Mouse (Mus musculus) Muller cell, postnatal 12 days (primary cell): ENCODE measurements at regions not wholly inside any gene's neighbourhood (a gene's known extent, or its start where the extent isn't known, plus 50 kb on each side); places are given as distances from the start of the nearest gene placed in this dataset.
A peak's percentile ranks its signal among the peaks of the same experiment; 100 is the strongest.

Source experiments
- DNase-seq: peaks from one replicate; pipeline ENCODE4 v3.0.0-alpha.2; 2015; ENCODE audit errors: inconsistent ontology term

DNA sequence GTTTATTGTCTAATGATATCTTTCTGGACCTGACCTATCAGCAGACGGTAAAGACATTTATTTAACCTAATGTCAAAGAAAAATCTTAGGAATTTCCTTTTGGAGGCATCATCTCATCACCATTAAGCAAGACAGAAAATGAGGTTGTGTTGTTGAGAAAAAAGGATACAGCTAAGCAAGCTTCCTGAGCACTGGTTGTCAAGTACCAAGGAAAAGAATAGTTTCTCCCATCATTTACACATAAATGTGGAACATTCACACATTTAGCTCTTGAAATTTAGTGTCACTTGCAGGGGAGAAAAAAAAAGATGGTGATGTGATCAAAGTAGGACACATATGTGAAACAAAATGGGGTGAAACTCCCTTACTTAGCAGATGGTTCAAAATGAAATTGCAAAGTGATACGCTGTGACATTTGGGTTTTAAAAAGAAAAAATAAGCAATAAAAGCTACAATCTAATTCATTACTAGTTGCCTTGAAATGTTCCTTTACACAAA lies 157.7 kb upstream of the 1700009N14Rik start:
- DNase-seq, result no peak

DNA sequence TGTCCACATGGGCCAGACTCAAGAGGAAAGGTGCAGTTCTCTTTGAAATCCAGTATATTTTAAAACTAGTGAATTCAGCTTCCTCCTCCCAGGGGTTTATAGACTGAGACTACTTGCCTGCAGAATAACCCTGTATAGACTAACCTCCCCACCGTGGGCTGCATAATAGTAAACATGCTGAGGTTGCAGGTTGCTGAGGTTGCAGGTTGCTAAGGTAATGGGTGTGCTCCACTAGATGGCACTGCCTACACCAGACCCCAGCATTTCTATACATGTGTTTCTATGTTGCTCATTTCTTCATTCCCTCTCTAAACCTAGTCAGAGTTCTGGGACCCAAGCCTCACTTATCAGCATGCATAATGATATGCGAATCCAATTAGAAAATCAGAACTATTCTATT lies 140.0 kb upstream of the 1700009N14Rik start:
- DNase-seq, result no peak

DNA sequence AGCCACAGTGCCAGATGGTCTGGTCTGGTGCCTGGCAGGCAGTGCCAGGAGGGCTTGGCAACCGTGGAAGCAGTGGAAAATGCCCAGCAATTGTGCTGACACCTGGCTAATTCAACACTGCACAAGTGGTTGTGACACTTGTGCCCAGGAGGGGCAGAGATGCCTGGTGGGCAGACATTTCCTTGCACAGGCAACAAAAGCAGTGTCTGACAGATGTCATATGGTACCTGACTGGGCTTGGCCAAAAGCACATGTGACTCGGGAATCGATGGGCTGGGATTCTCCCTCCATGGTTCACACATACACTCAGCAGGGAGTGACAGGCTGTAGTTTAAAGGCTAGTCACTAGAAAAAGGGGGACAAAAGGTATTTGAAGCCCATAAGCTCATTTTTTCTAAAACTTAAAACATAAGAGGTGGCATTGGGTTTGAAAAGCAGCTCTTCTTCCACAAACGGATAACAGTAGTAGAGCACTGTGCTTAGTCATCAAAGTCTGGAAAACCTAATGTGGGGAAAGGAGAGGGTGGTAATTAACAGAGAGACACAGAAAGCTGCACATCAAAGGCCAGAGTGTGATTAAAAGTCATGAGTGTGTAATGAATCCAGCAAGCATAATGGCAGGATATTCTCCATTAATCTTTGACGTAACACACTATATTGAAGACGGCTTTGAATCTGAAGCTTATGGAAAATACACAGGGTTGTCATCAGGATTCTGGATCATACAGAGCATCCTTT lies 105.5 kb upstream of the 1700009N14Rik start:
- DNase-seq, result peak; percentile 52

DNA sequence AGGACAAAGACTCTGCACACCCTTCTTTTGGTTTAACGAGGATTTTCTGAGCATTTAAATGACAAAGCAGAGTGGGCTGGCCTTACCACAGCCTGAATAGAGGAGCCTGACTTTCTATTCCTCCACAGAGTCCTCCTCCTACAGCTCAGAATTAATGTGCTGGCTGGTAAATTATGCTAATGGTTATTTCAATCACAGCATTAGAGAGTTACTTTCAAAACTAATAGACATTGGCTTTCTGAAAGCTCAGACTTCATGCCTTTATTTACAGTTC lies 105.0 kb upstream of the 1700009N14Rik start:
- DNase-seq, result no peak

DNA sequence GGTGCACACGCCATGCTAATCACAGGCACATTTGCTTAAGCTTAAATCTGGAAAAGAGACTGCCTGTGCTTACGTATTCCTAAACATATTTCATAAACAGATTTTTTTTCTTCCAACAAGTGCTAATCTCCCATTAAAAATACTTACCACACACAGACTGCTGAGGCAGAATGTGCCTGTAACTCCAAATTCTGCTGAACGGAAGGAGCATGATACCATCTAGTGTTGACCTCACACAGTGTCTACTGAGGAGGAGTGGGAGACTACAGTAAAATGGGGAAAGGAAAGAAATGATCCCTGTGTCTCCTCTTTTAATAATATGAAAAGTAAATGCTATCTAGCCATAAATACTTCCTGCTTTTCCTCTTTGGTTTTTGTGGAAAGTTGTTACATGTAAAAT lies 81.9 kb upstream of the 1700009N14Rik start:
- DNase-seq, result no peak

DNA sequence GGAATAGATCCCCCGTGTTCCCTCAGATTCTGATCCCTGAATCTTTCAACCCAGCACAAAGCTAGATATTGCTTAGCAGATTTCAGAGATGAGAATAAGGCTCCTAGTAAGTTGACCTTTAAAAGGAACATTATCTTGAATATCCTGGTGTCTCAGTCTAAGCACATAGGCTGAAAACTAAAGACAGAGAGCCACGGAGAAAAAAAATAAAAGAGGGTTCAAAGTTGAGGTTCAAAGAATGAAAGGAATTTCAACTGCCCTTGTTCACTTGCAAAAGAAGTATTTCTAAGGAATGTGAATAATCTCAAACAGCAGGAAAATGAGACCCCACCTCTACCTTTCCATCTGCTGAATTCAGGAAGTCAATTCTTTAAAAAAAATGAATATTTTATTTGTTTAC lies 69.3 kb upstream of the 1700009N14Rik start:
- DNase-seq, result peak; percentile 52

DNA sequence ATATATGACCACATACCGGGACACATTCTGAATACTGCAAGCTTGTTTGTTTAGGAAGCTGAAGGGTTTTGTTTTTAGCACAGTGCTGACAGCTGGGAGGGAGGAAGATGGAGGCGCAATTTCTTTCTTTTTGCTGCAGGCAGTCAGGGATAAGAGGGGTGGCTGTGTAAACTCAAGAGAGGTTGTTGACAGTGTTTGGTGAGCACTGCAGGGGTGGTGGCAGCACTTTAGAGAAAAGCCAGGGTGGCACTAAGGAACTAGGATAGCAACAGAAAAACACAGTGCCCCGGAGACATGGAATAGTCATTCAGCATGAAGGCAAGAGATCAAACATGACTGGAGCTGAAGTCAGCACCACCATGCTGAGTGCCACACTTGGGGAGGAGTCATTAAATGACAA lies 51.9 kb upstream of the 1700009N14Rik start:
- no peak for DNase-seq
